Mouse (Mus musculus) stomach, embryonic 15.5 days (tissue): ENCODE data around the gene Slc9a9. TPM values are rescaled to one million over a fixed set of nuclear protein-coding genes. Genes with fewer than 3 reads are reported as not detected.

Experiments used
- ATAC-seq: fragments of 200-750 bp; cut with Nextera tagmentation; 2 replicates; pipeline ENCODE4 v1.8.0; 2017; ENCODE audit warnings: low read depth, moderate number of reproducible peaks, moderate TSS enrichment; ENCODE audit not compliant: insufficient read depth, low FRiP score
- H3K27ac ChIP-seq: fragments of 300-500 bp; sonication (generic); 2 replicates; pipeline ENCODE4 v1.5.1; 2015; ENCODE audit warnings: mild to moderate bottlenecking, inconsistent platforms
- H3K27me3 ChIP-seq: fragments of 300-500 bp; sonication (generic); replicated peaks from 2 replicates; pipeline ENCODE4 v1.6.1; 2015; ENCODE audit warnings: inconsistent platforms
- H3K36me3 ChIP-seq: fragments of 300-500 bp; sonication (generic); 2 replicates; pipeline ENCODE4 v1.6.1; 2015; ENCODE audit warnings: inconsistent platforms
- H3K4me1 ChIP-seq: fragments of 300-500 bp; sonication (generic); 2 replicates; pipeline ENCODE4 v1.6.1; 2015; ENCODE audit warnings: inconsistent platforms
- H3K4me2 ChIP-seq: fragments of 300-500 bp; sonication (generic); 2 replicates; pipeline ENCODE4 v1.6.1; 2015; ENCODE audit warnings: mild to moderate bottlenecking, inconsistent platforms
- H3K4me3 ChIP-seq: fragments of 300-500 bp; sonication (generic); replicated peaks from 2 replicates; pipeline ENCODE4 v1.5.1; 2015; ENCODE audit warnings: inconsistent platforms
- H3K9ac ChIP-seq: fragments of 300-500 bp; sonication (generic); 2 replicates; pipeline ENCODE4 v1.6.1; 2015; ENCODE audit warnings: inconsistent platforms
- H3K9me3 ChIP-seq: fragments of 300-500 bp; sonication (generic); 2 replicates; pipeline ENCODE4 v1.6.1; 2016; ENCODE audit warnings: inconsistent platforms
- WGBS: fragments of 180-500 bp; shearing (Covaris S2); methylation state at CpG from one replicate; pipeline ENCODE4 v1.1.7; 2015; 5-methylcytosine and 5-hydroxymethylcytosine counted together
- polyA plus RNA-seq: library from polyadenylated mRNA; unstranded; fragments of >200 nt; fragmentation: Nextera tagmentation; extraction: Ambion mirVana; gene quantifications from 2 replicates; pipeline ENCODE4 v1.2.1, GENCODE M21; 2015

Gene Slc9a9
- polyA plus RNA-seq, 1 experiment from 2014 or later, result 3.9 TPM

- Histone ChIP-seq H3K4me3 (no peak overlapping the region), H3K9ac (no peak overlapping the region), H3K4me1 (peaks cover 7% of the 10 kb centered on the region; the same call in 1 of the 2 replicates), H3K27me3 (no peaks in the 10 kb centered on the region), H3K27ac (no peak overlapping the region), H3K36me3 (no peaks in the 10 kb centered on the region), H3K4me2 (no peak overlapping the region), H3K9me3 (no peaks in the 10 kb centered on the region)
- WGBS, result 65% methylated on average over 13 of the region's 13 CpGs
- ATAC-seq, result no peak
These were observed 401.3 kb downstream of the Slc9a9 start for GRCm38 (mm10) chr9:95070832-95071519.

GRCm38 (mm10) chr9:95072450-95072955, 402.8 kb downstream of the Slc9a9 start:
- Histone ChIP-seq H3K27me3 (no peaks in the 10 kb centered on the region), H3K36me3 (no peaks in the 10 kb centered on the region), H3K4me3 (no peak overlapping the region), H3K9ac (no peak overlapping the region), H3K27ac (no peak overlapping the region), H3K9me3 (no peaks in the 10 kb centered on the region), H3K4me2 (no peak overlapping the region), H3K4me1 (peaks cover 7% of the 10 kb centered on the region; the same call in 1 of the 2 replicates)
- no peak for ATAC-seq
- WGBS, result 57% methylated on average over 14 of the region's 14 CpGs

- no peak overlapping the region for H3K9ac ChIP-seq
- WGBS, result 42% methylated on average over 8 of the region's 8 CpGs
- H3K27ac ChIP-seq, result no peak overlapping the region
- no peaks in the 10 kb centered on the region for H3K27me3 ChIP-seq
- peaks cover 7% of the 10 kb centered on the region; the same call in 1 of the 2 replicates for H3K4me1 ChIP-seq
- H3K4me2 ChIP-seq, result no peak overlapping the region
- no peak for ATAC-seq
- H3K36me3 ChIP-seq, result no peaks in the 10 kb centered on the region
- no peaks in the 10 kb centered on the region for H3K9me3 ChIP-seq
- H3K4me3 ChIP-seq, result no peak overlapping the region
These were observed 404.0 kb downstream of the Slc9a9 start for GRCm38 (mm10) chr9:95073691-95074090.

GRCm38 (mm10) chr9:95075856-95076255, 406.1 kb downstream of the Slc9a9 start:
- ATAC-seq, result no peak

GRCm38 (mm10) chr9:95077938-95078337, 408.2 kb downstream of the Slc9a9 start:
- Histone ChIP-seq H3K9ac (no peak overlapping the region), H3K27me3 (no peaks in the 10 kb centered on the region), H3K27ac (no peak overlapping the region), H3K4me1 (peaks cover 4% of the 10 kb centered on the region; the same call in 1 of the 2 replicates), H3K4me3 (no peak overlapping the region), H3K4me2 (no peak overlapping the region), H3K9me3 (no peaks in the 10 kb centered on the region), H3K36me3 (no peaks in the 10 kb centered on the region)
- 86% methylated on average over 5 of the region's 5 CpGs for WGBS
- ATAC-seq, result no peak

More at GRCm38 (mm10) chr9:95075856-95076255, 406.1 kb downstream of the Slc9a9 start:
- H3K4me3 ChIP-seq, result no peak overlapping the region
- whole genome bisulfite sequencing, result 56% methylated on average over 12 of the region's 12 CpGs
- H3K4me2 ChIP-seq, result no peak overlapping the region
- H3K27me3 ChIP-seq, result no peaks in the 10 kb centered on the region
- H3K9ac ChIP-seq, result no peak overlapping the region
- H3K4me1 ChIP-seq, result peaks cover 7% of the 10 kb centered on the region; the same call in 1 of the 2 replicates
- no peaks in the 10 kb centered on the region for H3K36me3 ChIP-seq
- no peak overlapping the region for H3K27ac ChIP-seq
- H3K9me3 ChIP-seq, result no peaks in the 10 kb centered on the region

- Histone ChIP-seq H3K36me3 (no peaks in the 10 kb centered on the region), H3K4me3 (no peak overlapping the region), H3K4me2 (no peak overlapping the region), H3K4me1 (peaks cover 3% of the 10 kb centered on the region; the same call in 1 of the 2 replicates), H3K27ac (no peak overlapping the region), H3K9me3 (no peaks in the 10 kb centered on the region), H3K27me3 (no peaks in the 10 kb centered on the region), H3K9ac (no peak overlapping the region)
- ATAC-seq, result no peak
- WGBS, result 67% methylated on average over 3 of the region's 3 CpGs
These were observed 408.9 kb downstream of the Slc9a9 start for GRCm38 (mm10) chr9:95078626-95079025.

- ATAC-seq, result no peak
- H3K36me3 ChIP-seq, result no peaks in the 10 kb centered on the region
These were observed 410.2 kb downstream of the Slc9a9 start for GRCm38 (mm10) chr9:95079951-95080350.

GRCm38 (mm10) chr9:95086109-95086821, 416.6 kb downstream of the Slc9a9 start:
- H3K27me3 ChIP-seq, result no peaks in the 10 kb centered on the region
- H3K36me3 ChIP-seq, result no peaks in the 10 kb centered on the region
- H3K9ac ChIP-seq, result no peak overlapping the region
- no peak overlapping the region for H3K27ac ChIP-seq
- H3K4me3 ChIP-seq, result no peak overlapping the region
- H3K4me2 ChIP-seq, result no peak overlapping the region
- no peaks in the 10 kb centered on the region for H3K4me1 ChIP-seq
- H3K9me3 ChIP-seq, result no peaks in the 10 kb centered on the region
- ATAC-seq, result no peak
- WGBS, result 69% methylated on average over 8 of the region's 8 CpGs

More at GRCm38 (mm10) chr9:95079951-95080350, 410.2 kb downstream of the Slc9a9 start:
- Histone ChIP-seq H3K4me3 (no peak overlapping the region), H3K4me2 (no peak overlapping the region), H3K9ac (no peak overlapping the region), H3K27me3 (no peaks in the 10 kb centered on the region), H3K27ac (no peak overlapping the region), H3K9me3 (no peaks in the 10 kb centered on the region), H3K4me1 (peaks cover 3% of the 10 kb centered on the region; the same call in 1 of the 2 replicates)

- Histone ChIP-seq H3K4me2 (no peak overlapping the region), H3K9ac (no peak overlapping the region), H3K36me3 (no peaks in the 10 kb centered on the region), H3K4me1 (no peaks in the 10 kb centered on the region), H3K4me3 (no peak overlapping the region), H3K27me3 (no peaks in the 10 kb centered on the region), H3K9me3 (no peaks in the 10 kb centered on the region), H3K27ac (no peak overlapping the region)
- ATAC-seq, result no peak
- 92% methylated on average over 4 of the region's 4 CpGs for WGBS
These were observed 418.5 kb downstream of the Slc9a9 start for GRCm38 (mm10) chr9:95088221-95088620.

- no peak overlapping the region for H3K27ac ChIP-seq
- no peak overlapping the region for H3K9ac ChIP-seq
- H3K36me3 ChIP-seq, result no peaks in the 10 kb centered on the region
- H3K4me1 ChIP-seq, result no peaks in the 10 kb centered on the region
- no peak overlapping the region for H3K4me3 ChIP-seq
- no peaks in the 10 kb centered on the region for H3K27me3 ChIP-seq
- no peaks in the 10 kb centered on the region for H3K9me3 ChIP-seq
- 66% methylated on average over 6 of the region's 6 CpGs for WGBS
- no peak overlapping the region for H3K4me2 ChIP-seq
- ATAC-seq, result no peak
These were observed 419.3 kb downstream of the Slc9a9 start for GRCm38 (mm10) chr9:95089050-95089449.

- no peaks in the 10 kb centered on the region for H3K36me3 ChIP-seq
- no peak for ATAC-seq
- H3K4me3 ChIP-seq, result no peak overlapping the region
- H3K9ac ChIP-seq, result no peak overlapping the region
- H3K4me1 ChIP-seq, result no peaks in the 10 kb centered on the region
- WGBS, result 93% methylated on average over 3 of the region's 3 CpGs
- no peak overlapping the region for H3K4me2 ChIP-seq
- H3K27me3 ChIP-seq, result no peaks in the 10 kb centered on the region
- H3K9me3 ChIP-seq, result no peaks in the 10 kb centered on the region
- no peak overlapping the region for H3K27ac ChIP-seq
These were observed 426.8 kb downstream of the Slc9a9 start for GRCm38 (mm10) chr9:95096486-95096885.

GRCm38 (mm10) chr9:95105768-95106167, 436.1 kb downstream of the Slc9a9 start:
- Histone ChIP-seq H3K36me3 (no peaks in the 10 kb centered on the region), H3K27me3 (no peaks in the 10 kb centered on the region), H3K4me2 (no peak overlapping the region), H3K4me1 (no peaks in the 10 kb centered on the region), H3K9me3 (no peaks in the 10 kb centered on the region), H3K9ac (no peak overlapping the region), H3K4me3 (no peak overlapping the region), H3K27ac (no peak overlapping the region)
- ATAC-seq, result no peak
- 87% methylated on average over 6 of the region's 6 CpGs for WGBS
